Mouse (Mus musculus) heart, adult 2 months (tissue): ENCODE measurements around the gene Gm20521.

ENCODE experiments used
- EP300 ChIP-seq: fragments of 200-500 bp; IDR thresholded peaks from 2 replicates; pipeline ENCODE4 v1.6.1; 2011; ENCODE audit warnings: low read depth, low read length, control low read depth; ENCODE audit not compliant: insufficient read depth
- POLR2A ChIP-seq: fragments of 200-500 bp; IDR thresholded peaks from 2 replicates; pipeline ENCODE4 v1.6.1; 2011; ENCODE audit warnings: mild to moderate bottlenecking, low read depth, low read length, control low read depth; ENCODE audit not compliant: insufficient read depth

DNA sequence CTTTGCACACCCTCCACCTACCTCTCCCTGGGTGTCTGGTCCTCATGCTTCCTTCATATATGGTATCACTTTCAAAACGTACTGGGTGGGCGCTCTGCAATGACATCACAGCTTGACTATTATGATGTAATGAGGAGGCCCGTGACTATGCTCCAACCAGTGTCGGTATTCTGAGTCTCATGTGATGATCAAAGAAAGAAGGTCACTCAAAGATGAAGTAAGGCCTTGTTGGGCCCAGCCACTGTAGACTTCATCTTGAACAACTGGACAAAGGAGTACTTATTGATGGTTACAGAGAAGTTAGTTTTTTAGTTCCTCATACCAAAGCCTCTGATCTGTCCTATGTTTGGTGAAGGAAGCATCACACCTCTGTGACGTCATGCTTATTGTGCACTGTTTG lies 12.4 kb upstream of the Gm20521 start, which contains the start of gene Homez:
- no peak for TF ChIP-seq POLR2A
- no peak for TF ChIP-seq EP300
